Mouse (Mus musculus): ENCODE data around the gene Cacna2d3.

Cacna2d3 gene

DNA sequence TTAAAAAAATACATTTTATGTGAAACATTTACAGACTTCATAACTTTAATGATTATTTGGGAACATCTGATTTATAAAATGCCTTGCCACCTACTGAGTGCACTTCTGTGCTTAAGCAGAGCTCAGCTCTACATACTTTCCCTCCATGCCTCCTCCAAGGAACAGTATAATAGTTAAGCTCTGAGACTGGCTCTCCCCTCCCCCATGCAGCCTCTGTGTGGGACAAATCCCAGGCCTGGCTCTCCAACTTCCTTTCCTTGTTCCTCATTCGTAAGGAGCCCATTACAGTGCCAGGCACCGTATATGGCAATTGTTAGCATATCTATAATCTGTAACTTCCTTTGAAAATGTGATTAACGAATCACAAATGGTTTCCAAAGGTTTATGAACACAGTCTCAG, 644.2 kb downstream of the Cacna2d3 start:
- in situ Hi-C loops (cut with MboI, MseI), result no loop called here

DNA sequence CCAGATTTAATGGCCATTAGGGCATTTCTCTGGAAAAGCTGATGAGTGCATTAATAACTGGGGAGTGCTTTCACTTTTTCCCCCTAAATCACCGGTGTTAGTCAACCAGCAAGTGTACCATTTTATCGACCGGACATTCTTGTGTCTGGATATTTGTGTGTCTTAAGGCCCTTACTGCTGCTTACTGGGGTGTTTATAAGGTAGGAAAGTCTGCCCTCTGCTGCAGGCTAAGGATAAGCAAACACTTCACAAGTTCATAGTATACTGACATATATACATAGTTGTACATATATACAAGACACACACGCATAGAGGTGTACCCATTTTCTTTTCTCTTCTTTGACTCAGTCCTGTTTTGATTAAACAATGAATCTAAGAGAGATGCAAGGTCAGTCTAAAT, 647.9 kb downstream of the Cacna2d3 start:
- in situ Hi-C loops (cut with MboI, MseI), result no loop called here

DNA sequence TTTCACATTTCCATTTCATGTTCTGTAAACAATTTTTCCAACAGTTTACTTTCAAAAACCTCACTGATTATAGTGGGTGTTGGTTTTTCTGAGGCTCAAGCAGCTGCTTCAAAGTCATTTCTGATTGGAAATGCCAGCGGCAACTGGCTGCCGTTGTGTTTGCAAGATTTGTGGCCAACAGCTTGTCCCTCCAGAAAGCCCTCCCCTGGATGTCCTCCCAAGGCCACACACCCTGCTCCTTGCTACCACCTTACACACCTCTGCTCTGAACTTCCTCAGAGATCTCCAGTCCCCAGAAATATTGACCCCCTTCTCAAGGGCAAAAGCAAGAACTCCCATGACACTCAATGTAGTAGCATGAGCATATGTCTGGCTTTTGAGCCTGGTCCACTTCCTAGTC, 659.0 kb downstream of the Cacna2d3 start:
- in situ Hi-C loops (cut with MboI, MseI), result no loop called here

DNA sequence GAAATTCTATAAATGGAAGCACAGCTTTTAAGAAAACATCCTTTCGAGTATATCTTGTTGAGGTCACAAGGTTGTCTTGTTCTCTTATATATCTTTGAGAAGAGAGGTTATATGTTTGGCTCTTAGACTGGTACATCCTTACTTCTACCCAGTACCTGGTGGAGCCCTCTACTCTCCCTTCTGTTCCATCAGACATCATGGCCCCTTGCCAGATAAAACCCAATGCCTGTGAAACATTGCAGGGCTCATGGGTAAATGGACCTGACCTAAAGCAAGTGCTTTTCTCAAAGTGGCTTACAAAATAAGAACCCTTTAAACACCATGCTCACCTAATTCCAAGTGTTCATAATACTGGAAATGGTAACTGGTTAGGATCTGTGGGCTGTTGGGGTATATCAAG, 660.2 kb downstream of the Cacna2d3 start:
- in situ Hi-C loops (cut with MboI, MseI), result no loop called here

DNA sequence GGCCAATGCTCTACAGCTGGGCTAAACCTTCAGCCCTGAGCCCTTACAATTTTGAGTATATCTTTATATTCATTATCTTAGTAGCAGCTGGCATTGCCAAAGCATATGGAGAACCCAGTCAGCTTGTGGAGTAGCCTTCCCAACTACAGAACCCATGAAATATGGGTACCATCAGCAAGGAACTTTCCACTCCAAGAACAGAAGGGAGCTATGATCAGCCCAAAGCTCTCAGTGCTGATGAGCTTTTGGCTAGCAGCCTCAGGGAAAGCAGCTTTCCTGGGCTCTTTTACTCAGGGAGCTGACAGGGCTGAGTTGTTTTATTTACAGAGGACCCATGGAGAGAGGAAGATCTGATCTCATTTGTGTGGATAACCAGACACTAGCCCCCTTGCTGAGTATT, 661.0 kb downstream of the Cacna2d3 start:
- in situ Hi-C loops (cut with MboI, MseI), result no loop called here

DNA sequence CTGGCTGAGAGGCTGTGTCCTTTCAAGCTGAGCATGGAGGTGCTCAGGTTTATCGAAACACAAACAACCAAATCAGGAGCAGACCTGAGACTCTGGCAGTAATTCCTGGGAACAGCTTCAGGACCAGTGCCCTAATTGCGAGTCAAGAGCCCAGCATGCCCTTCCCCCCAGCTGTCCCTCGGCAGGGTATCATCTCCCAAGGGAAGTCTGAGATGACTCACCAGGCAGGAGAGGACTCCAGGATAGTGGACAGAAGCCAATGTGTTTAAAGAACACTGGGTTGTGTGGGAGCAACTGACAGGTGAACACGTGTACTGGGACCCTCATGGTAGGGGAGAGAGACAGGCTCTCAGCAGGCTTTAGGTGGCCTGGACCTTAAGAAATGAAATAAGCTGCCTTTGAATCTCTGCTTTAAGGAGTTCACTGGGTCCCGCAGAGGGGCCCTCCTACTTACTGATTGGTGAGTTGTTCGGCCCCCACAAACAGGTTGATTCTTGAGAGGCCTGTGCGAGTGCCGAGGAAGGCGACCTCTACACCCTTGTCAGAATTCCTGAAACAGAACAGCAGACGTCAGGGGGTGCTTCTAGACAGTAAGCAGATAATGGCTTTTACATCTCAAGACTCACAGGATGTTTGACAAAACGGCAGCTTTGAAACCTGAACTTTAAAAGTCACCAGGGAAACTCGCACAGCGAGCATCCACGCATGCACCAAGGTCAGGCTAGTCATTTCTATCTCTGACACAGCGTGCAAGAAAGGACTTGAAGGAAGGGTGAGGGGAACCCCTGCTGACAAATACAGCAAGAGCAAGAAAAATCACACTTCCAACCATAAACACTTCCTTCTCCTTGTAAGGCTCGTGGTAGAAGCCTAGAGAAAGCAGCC, 669.5 kb downstream of the Cacna2d3 start:
- in situ Hi-C loops (cut with MboI, MseI), result no loop called here

DNA sequence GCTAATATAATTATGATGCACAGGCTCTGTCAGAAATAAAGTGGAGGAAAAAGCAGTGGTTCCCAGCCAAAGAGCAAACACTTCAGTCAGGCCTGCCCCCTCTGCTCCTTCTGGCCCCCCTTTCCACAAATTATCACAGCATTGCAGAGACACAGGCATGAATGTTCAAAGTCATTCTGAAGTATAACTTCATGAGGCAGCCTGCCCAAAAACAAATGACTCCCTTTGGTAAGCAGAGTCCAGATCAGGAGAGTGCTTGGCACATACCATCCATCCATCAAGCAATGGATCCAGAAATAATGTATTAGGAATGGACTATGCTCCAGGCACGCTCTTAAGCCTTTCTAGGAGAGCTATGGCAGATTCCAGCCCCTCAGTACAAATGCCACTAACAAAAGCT, 679.3 kb downstream of the Cacna2d3 start:
- in situ Hi-C loops (cut with MboI, MseI), result no loop called here

DNA sequence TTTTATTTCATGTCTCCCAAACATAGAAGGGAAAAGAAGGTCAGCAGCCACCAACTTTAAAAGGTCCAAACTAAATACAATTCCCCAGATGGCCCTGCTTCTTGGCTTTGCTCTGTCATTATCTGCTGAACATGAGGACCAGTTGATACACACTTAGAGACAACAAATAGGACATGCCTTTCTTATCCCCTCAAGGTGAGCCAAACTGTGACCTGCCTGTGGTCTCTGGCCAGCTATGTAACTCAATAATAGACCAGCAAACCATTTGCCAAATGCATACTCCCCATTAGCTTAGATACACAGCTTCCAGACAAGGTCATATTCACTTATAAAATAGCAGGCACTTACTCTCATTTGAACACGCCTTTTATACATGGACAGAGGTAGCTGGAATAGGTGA, 680.2 kb downstream of the Cacna2d3 start:
- in situ Hi-C loops (cut with MboI, MseI), result no loop called here

DNA sequence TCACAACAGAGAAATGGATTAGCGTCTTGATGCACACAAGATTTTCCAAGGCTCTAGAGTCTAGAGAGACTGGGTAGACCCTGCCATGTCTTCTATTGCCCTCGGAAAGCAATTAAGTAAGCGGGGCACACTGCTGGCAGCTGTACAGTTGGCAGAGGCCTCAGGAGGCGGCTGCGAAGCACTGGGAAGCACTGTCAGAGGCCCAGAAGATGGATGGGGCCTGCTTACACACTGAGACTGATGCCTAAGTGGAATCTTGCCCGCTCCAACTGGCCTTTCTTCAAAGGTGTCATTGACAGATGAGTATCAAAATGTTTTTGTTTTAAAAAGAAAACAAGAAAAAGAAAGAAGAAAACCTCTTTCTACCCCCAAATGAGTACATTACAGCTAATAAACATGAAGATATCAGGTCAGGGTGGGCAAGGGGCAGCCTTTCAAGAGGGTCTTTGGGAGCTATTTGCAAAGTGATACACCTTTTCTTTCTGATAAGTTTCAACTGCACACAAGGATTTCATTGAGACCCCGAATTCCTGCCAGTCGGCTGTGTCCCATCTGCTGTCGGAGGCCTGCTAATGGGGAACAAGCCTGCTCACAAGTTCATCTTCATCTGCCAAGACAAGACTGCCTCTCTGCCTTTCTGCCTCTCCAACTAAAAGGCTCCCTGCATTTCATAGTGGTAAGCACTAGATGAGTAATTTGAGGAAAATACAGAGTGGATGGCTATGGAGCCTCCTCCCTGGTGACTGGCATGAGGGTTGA, 680.9 kb downstream of the Cacna2d3 start:
- in situ Hi-C loops (cut with MboI, MseI), result no loop called here

DNA sequence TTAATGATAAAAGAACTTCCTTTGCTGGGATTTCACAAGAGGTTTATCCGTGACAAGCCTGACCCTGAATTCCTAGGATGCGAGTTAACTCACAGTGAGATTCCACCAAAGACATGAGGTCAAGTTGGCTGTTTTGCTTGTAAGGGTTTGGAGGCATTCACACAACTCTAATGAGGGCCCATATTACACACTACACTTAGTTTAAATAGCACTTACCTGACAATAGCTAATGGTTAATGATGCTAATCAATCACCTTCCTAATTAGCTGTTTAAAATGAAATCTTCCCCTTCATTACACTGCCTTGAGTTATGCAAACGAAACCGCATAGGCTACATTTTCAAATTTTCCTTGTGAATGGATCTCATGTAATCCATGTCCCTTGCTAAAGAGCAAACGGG, 683.4 kb downstream of the Cacna2d3 start:
- in situ Hi-C loops (cut with MboI, MseI), result no loop called here

DNA sequence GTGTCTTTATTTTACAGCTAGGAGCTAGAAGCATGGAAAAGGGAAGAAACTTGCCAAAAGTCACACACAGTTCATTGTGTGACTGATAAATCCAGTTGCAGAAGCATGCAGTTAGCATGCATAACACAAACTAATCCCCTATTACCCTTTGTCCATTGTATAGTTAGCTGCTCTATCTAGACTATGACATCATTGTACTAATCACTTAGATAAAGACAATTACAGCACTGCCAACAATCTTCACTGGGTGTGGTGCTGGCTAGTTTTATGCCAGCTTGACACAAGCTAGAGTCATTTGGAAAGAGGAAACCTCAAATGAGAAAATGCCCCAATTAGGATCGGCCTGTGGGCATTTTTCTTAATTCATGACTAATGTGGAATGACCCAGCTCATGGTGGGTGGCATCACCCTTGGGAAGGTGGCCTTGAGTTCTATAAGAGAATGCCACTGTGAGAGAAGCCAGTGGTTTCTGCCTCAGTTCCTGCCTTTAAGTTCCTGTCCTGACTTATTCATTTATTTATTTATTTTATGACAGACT, 689.7 kb downstream of the Cacna2d3 start:
- in situ Hi-C loops (cut with MboI, MseI), result no loop called here

DNA sequence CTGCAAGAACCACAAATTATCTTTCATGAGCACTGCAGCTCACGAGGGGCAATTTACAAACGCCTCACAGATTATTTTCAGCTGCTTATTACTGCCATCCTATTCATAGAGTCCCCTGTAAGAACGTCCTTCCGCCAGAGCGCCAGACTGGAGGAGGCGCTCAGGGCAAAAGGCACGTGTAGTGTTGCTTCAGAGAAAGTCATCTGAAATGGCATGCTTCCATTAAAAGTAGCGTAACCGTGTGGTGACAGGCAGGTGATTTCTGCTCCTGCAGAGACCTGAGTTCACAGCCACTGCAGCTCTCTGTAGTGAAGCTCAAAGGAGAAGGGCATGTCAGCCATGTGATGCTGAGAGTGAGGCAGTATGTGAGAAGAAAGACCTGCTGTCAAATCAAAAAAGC, 691.1 kb downstream of the Cacna2d3 start:
- in situ Hi-C loops (cut with MboI, MseI), result no loop called here

DNA sequence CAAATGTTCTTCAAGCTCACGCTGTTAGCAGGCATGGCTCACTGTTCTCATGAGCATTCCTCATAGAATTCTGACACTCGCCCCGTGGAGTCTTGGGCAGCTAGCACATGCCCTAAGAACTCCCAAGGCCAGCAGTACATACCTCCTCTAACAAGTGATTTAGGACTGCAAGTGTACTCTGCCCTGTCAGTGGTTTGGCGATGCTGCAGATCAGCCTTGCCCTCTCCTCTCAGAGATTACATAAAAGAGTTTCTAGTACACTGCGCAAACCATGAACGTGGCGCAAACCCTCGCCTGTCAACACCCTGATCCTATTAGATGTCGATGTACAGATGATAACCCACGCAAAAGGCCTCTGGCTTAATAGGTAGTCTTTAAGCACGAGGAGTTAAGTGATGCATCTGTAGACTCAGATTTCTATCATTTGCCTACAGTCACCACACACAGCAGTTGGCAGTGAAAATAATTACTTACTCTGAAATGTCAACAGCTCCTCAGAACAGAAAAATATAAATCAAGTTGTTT, 691.7 kb downstream of the Cacna2d3 start:
- in situ Hi-C loops (cut with MboI, MseI), result no loop called here

DNA sequence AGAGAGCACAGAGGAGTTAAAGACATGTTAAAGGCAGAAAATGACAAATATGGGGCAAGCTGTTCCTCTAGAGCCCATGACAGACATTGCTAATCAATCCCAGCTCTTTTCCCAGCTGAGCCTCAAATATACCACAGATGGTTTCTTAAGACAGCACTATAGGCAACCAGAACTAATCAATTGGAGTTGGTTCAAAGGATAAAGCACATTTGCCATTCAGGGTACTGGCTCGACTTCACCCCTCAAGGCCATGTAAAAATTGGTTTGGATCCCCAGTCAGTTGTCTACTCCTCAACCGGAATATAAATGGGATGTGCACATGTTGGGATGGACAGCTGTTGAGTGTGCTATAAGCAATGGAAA, 692.6 kb downstream of the Cacna2d3 start:
- in situ Hi-C loops (cut with MboI, MseI), result no loop called here

DNA sequence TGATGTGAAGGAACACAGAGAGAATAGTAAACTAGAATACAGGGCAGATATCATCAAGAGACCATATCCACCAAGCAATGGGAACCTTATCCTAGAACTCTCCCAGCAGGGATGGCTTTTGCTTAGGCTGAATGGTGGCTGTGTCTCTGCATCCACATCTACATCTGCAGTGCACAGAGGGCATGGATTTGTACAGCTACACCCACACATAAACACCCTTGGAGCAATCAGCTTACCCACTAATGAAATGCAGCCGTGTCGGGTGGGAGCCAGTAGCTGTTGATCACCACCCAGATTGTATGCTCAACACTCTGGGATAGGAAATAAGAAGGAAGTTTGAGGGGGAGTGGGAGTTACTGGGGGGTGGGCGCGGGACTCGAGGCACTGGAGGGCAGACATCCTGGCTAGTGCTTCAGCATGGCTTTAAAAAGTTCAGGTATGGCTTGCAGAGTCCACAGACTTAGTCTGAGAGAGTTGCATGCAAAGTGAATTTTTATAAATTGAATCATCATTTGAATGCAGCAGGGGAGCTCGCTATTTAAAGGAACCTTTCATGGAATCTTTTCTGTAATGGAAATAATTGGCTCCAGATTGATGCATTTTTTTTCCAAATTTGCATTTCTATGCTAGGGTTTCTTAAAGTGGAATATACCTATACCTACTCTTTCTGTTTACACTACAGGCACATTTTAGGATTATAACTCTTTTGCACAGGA, 693.1 kb downstream of the Cacna2d3 start:
- in situ Hi-C loops (cut with MboI, MseI), result no loop called here

DNA sequence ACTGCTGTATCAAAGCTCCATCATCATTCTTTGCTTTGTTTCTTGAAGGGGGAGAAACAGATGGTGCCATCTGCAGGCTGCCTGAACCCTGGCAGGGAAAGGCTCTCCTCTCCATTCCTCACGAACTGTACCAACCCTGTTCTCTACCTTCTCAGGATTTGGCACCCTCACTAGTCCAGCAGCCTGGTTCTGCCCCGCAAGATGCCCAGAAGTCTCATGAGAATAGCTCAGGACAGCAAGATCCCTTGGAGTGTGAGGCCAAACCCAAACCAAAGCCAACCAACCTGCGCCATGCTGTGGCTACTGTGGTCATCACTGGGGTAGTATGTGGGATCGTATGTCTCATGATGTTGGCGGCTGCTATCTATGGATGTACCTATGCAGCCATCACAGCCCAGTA, 694.4 kb downstream of the Cacna2d3 start:
- in situ Hi-C loops (cut with MboI, MseI), result no loop called here

DNA sequence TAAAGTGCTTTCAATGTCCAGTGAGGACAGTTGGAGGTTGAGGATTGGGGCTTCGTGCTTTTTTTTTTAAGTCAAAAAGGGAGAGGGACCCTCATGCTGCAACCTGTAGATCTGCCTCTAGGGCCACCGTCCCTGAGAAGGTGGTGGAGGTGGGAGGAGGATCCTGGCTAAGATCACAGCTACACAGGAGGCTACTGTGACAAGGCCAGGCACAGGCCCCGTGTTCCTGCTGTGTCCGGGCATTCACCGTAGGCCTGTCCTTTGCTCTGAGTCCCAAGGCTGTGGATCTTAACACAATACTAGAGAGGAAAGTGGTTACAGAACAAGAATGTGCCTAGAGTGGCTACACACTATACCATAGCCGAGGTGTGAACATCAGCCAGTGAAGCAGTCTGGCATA, 696.3 kb downstream of the Cacna2d3 start:
- in situ Hi-C loops (cut with MboI, MseI), result no loop called here

DNA sequence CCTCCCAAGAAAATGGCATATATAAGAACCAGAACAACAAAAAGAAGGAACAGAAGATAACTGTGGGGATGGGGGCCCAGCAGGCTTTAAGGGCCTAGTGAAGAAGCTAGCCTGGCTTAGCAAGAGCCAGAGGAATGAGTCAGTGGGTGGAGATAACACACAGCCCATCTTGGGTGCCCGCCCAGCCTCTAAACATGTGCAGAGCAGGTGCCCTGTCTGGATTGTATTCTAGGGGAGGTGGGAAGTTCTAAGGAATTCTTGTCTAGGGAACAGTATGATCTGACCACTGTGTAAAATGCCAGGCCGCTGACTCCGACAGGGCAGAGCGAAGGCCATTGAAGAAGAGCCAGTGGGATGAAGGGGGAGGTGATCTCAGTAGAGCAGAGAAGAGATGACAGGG, 698.4 kb downstream of the Cacna2d3 start:
- in situ Hi-C loops (cut with MboI, MseI), result no loop called here

DNA sequence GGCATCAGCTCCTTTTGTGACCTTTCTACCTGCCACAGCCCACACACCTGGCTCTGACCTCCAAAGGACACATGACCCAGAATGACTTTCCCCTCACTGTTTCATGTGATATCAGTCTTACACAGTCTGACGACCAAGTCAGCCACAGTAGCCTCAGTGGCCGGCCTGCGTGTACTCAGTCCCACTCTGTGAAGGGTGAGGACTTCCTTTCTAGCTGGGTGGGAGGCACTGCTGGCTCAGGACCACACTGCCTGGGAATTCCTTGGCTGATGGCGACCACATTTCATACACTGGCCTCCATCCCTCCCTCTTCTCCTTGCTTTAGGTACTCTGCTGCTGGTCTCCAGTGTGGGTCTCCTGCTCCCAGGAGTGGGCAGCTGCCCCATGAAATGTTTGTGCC, 700.4 kb downstream of the Cacna2d3 start:
- in situ Hi-C loops (cut with MboI, MseI), result no loop called here

DNA sequence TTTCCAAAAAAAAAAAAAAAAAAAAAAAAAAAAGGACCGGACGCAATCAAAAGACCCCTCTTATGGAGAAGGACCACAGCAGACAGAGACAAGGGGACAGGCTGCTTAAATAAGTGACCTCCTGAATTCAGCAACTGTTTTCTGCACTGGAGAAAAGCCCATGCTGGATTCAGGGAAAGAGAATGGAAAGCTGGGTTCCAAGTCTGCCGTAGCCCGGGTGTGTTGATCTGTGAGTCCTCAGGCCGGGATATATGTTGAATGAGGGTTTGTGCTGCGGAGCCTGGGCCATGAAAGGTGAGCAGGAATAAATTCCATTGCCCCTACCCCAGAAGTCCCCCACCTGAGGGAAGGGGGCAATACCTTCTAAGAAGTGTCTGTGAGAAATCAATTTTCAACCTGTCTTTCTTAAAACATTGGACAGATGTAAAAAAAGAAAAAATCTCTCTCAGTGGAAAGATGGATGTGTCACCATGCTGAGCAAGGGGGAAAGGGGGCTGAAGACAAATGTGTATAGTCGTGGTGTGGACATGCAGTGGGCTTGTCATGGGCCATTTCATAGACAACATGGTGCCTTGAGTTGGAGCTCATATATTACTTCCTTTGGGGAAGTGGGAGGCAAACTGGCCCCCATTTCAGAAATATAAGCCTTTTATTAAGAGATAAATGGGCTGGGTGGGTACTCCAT, 703.2 kb downstream of the Cacna2d3 start:
- in situ Hi-C loops (cut with MboI, MseI), result no loop called here

DNA sequence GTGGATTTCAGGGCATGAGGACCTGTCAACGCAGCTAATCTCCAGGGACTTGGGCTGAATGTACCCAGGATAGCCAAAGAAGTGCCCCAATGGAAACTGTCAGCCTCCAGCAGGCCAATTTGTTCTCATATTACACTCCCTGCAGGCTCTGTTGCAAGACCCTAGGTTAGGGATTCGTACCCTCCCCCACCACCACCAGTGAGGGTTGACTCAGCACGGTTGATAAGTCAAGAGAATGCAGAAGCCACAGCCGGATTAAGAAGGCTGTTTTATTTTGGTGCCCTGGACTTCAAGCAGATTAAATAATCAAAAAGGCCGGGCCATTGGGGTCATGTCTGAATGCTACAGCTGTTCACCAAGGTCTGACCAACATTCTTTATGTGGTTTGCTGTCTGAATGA, 703.8 kb downstream of the Cacna2d3 start, which contains the start of gene Lrtm1:
TSS of gene Lrtm1 (plus strand) at position 326 of the 400 bp plus-strand sequence.
- in situ Hi-C loops (cut with MboI, MseI), result no loop called here

All from T-helper 1 cell (primary cell).